Mouse (Mus musculus): ENCODE data around the gene Acot8. TPM values are rescaled to one million over a fixed set of nuclear protein-coding genes. Genes with fewer than 3 reads are reported as not detected.

The Acot8 gene
- polyA plus RNA-seq, 1 experiment from 2014 or later: 12.7 TPM

DNA sequence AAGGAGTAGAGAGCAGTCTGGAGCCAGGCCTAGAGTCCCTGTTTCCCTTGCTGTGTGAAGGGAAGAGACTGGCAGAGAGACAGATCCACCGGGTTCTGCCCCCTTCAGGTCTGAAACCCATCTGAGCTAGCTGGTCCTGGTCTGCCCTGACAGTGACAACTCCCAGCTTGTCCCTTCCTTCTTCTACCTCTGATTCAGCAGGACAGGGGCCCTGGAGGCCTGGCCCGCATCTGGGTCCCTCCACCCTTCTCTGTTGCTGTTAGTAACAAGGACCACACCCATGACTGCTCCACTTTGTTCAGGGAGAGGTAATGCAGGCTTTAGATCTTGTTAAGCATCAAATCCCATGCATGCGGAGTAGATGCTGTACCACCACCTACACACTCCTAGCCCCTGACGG lies 16.3 kb downstream of the Acot8 start:
- Histone ChIP-seq H3K9me3 (ENCODE audit: control insufficient read depth, low read length) (no peaks in the 10 kb centered on the region), H3K4me2 (ENCODE audit: low read length) (no peak overlapping the region), H3K9ac (ENCODE audit: low read length) (no peak overlapping the region), H3K27me3 (ENCODE audit: control insufficient read depth, insufficient read depth, low read length) (no peaks in the 10 kb centered on the region), H3K27ac (replicated peaks in 1 of 2; ENCODE audit: control insufficient read depth in 1 of 2, insufficient read depth in 1 of 2, low read depth in 2 of 2, low read length in 2 of 2) (no peak overlapping the region), H3K4me3 (ENCODE audit: control insufficient read depth in 1 of 2, insufficient read depth in 1 of 2, low read depth in 1 of 2, low read length in 2 of 2) (no peak overlapping the region), H3K4me1 (ENCODE audit: control insufficient read depth in 2 of 2, insufficient read depth in 2 of 2, low read length in 2 of 2) (peaks cover 8 to 23% of the 10 kb centered on the region in 2 experiments), H3K36me3 (ENCODE audit: control insufficient read depth, insufficient read depth, low read length) (peaks cover 46% of the 10 kb centered on the region)
- no peak for ATAC-seq (ENCODE audit: insufficient number of reproducible peaks, insufficient read depth, low FRiP score, low read depth)
- 60% methylated on average over 4 of the region's 4 CpGs for WGBS

DNA sequence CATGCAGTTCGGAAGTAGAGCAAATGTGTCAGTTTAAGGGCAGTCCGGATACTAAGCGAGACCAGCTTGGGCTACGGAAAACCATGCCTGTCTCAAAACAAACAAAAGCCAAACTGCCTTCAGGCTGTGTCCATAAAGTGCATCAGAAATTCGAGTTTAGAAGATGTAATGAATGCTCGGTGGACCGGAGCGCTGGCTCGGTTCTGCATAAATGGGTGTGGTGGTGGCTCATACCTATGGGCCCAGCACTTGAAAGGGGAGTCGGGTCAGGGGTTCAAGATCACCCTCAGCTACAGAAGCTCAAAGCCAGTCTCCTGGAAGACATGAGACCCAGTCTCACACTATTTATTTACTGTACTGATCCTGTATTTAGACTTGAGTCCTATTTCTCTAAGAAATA lies 16.9 kb downstream of the Acot8 start:
- no peak overlapping the region for H3K9ac ChIP-seq (ENCODE audit: low read length)

DNA sequence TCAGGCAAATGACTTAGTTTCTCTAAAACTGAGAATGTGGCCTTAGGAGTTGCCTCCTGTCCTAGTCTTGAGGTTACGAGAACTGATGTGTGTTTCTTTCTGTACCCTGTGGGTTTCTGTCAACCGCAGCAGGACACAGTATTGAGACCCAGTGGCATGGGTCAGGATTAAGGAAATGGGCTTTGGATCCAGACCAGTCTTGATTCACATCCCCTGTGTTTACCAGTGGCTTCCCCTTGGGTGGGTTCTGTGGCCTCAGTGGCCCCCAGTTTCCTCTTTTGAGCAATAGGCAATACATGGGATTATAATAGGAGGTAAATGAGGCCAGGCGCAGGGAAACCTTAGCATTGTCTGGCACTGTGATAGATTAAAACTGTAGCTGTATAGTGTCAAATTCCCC lies 17.6 kb downstream of the Acot8 start:
- Histone ChIP-seq H3K9ac (ENCODE audit: low read length) (peak overlapping the region; percentile 80), H3K27me3 (ENCODE audit: control insufficient read depth, insufficient read depth, low read length) (no peaks in the 10 kb centered on the region), H3K4me1 (ENCODE audit: control insufficient read depth in 2 of 2, insufficient read depth in 2 of 2, low read length in 2 of 2) (peaks cover 6 to 16% of the 10 kb centered on the region in 2 experiments), H3K36me3 (ENCODE audit: control insufficient read depth, insufficient read depth, low read length) (peaks cover 37% of the 10 kb centered on the region), H3K4me2 (ENCODE audit: low read length) (peak overlapping the region; percentile 68), H3K4me3 (ENCODE audit: control insufficient read depth in 1 of 2, insufficient read depth in 1 of 2, low read depth in 1 of 2, low read length in 2 of 2) (peak overlapping the region; percentile 56 to 75), H3K27ac (replicated peaks in 1 of 2; ENCODE audit: control insufficient read depth in 1 of 2, insufficient read depth in 1 of 2, low read depth in 2 of 2, low read length in 2 of 2) (peak overlapping the region; percentile 79 to 85; a peak in 3 of 4 replicates), H3K9me3 (ENCODE audit: control insufficient read depth, low read length) (no peaks in the 10 kb centered on the region)
- 80% methylated on average over 3 of the region's 3 CpGs for WGBS
- ATAC-seq (ENCODE audit: insufficient number of reproducible peaks, insufficient read depth, low FRiP score, low read depth): no peak

More for the DNA sequence above, 16.9 kb downstream of the Acot8 start:
- H3K4me3 ChIP-seq (ENCODE audit: control insufficient read depth in 1 of 2, insufficient read depth in 1 of 2, low read depth in 1 of 2, low read length in 2 of 2): no peak overlapping the region
- WGBS: 88% methylated on average over 10 of the region's 10 CpGs
- no peaks in the 10 kb centered on the region for H3K27me3 ChIP-seq (ENCODE audit: control insufficient read depth, insufficient read depth, low read length)
- peak overlapping the region; percentile 68; the same call in 1 of the 2 replicates for H3K4me2 ChIP-seq (ENCODE audit: low read length)
- peaks cover 44% of the 10 kb centered on the region for H3K36me3 ChIP-seq (ENCODE audit: control insufficient read depth, insufficient read depth, low read length)
- no peak for ATAC-seq (ENCODE audit: insufficient number of reproducible peaks, insufficient read depth, low FRiP score, low read depth)
- no peak overlapping the region for H3K27ac ChIP-seq (replicated peaks in 1 of 2; ENCODE audit: control insufficient read depth in 1 of 2, insufficient read depth in 1 of 2, low read depth in 2 of 2, low read length in 2 of 2)
- H3K4me1 ChIP-seq (ENCODE audit: control insufficient read depth in 2 of 2, insufficient read depth in 2 of 2, low read length in 2 of 2): peaks cover 6 to 18% of the 10 kb centered on the region in 2 experiments
- H3K9me3 ChIP-seq (ENCODE audit: control insufficient read depth, low read length): no peaks in the 10 kb centered on the region

DNA sequence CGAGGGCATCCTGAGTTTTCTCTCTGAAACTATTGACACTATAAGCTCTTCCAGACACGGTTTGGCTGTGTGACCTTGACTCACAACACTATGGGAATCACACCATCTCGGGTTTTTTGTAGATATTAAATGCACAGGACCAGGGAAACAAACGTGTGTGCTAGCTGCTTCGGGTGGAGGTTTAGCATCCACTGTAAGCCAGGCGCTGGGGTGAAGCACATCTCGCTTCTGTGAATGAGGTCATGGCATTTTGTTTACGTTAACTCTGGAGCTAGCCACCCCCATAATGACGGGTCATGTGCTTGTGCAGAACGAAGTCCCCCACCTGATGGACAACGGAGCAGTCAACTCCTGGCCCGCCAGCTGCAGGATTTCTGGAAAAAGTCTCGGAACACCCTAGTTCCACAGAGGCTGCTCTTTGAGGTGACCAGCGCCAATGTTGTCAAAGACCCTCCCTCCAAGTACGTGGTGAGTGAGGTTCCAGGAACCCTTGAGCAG lies 18.2 kb downstream of the Acot8 start:
- peaks cover 31% of the 10 kb centered on the region for H3K36me3 ChIP-seq (ENCODE audit: control insufficient read depth, insufficient read depth, low read length)
- no peak for ATAC-seq (ENCODE audit: insufficient number of reproducible peaks, insufficient read depth, low FRiP score, low read depth)

DNA sequence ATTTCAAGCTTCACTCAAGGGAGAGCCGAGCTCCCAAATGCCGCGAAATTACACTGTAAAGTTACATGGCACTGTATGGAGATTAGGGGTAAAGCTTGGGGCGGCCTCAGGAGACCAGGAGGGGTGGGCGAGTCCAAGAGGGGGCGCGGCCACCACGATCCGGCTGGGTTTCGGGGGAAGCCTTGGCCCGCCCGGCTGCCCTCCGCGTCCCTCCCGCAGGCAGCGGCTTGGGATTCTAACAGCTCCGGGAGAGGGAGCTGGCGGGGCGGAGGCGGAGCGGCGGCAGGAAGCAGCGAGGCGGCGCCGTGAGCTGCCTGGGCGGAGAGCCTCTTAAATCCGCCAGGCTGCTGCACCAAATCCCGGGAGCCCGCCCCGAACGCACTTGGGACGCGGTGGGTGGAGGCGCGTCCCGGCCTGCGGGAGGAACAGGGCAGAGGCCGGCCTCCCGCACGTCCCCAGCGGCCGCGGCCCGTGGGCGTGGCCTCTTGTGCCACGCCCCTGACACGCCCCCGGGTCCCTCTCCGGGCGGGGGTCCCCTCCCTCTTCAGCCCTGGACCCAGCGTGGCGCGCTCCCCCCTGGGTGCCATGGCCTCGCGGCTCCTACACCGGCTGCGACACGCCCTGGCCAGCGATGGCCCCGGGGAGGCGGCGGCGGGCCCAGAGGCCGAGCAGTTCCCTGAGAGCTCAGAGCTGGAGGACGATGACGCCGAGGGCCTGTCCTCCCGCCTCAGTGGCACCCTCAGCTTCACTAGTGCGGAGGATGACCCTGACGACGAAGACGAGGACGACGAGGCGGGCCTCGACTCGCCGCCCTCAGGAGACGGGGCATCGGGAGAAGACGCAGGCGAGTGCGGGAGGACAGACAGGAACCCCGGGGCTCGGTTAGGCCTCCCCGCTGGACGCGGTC lies 18.9 kb downstream of the Acot8 start, which contains the start of gene Snx21:
Gene Snx21, plus strand, starts transcription at position 343 of the 907 bp plus-strand sequence.
- H3K27ac ChIP-seq (replicated peaks in 1 of 2; ENCODE audit: control insufficient read depth in 1 of 2, insufficient read depth in 1 of 2, low read depth in 2 of 2, low read length in 2 of 2): peak within 1 kb of the TSS; percentile 82 to 85
- under 1% methylated on average over 76 of the region's 89 CpGs for WGBS
- H3K4me2 ChIP-seq (ENCODE audit: low read length): peak within 1 kb of the TSS; percentile 68
- no peaks in the 10 kb centered on the region for H3K9me3 ChIP-seq (ENCODE audit: control insufficient read depth, low read length)
- peaks cover 24% of the 10 kb centered on the region for H3K36me3 ChIP-seq (ENCODE audit: control insufficient read depth, insufficient read depth, low read length)
- peak within 1 kb of the TSS; percentile 80 for H3K9ac ChIP-seq (ENCODE audit: low read length)
- H3K4me3 ChIP-seq (ENCODE audit: control insufficient read depth in 1 of 2, insufficient read depth in 1 of 2, low read depth in 1 of 2, low read length in 2 of 2): peak within 1 kb of the TSS; percentile 56 to 75
- H3K4me1 ChIP-seq (ENCODE audit: control insufficient read depth in 2 of 2, insufficient read depth in 2 of 2, low read length in 2 of 2): peaks cover 6 to 16% of the 10 kb centered on the region in 2 experiments
- H3K27me3 ChIP-seq (ENCODE audit: control insufficient read depth, insufficient read depth, low read length): no peaks in the 10 kb centered on the region
- ATAC-seq (ENCODE audit: insufficient number of reproducible peaks, insufficient read depth, low FRiP score, low read depth): peak; percentile 92

More for the DNA sequence above, 18.2 kb downstream of the Acot8 start:
- WGBS: 3% methylated on average over 15 of the region's 15 CpGs
- peak overlapping the region; percentile 68 for H3K4me2 ChIP-seq (ENCODE audit: low read length)
- H3K4me3 ChIP-seq (ENCODE audit: control insufficient read depth in 1 of 2, insufficient read depth in 1 of 2, low read depth in 1 of 2, low read length in 2 of 2): peak overlapping the region; percentile 56 to 75
- peak overlapping the region; percentile 80 for H3K9ac ChIP-seq (ENCODE audit: low read length)
- no peaks in the 10 kb centered on the region for H3K9me3 ChIP-seq (ENCODE audit: control insufficient read depth, low read length)
- H3K27me3 ChIP-seq (ENCODE audit: control insufficient read depth, insufficient read depth, low read length): no peaks in the 10 kb centered on the region
- H3K4me1 ChIP-seq (ENCODE audit: control insufficient read depth in 2 of 2, insufficient read depth in 2 of 2, low read length in 2 of 2): peaks cover 6 to 16% of the 10 kb centered on the region in 2 experiments
- peak overlapping the region; percentile 79 to 85 for H3K27ac ChIP-seq (replicated peaks in 1 of 2; ENCODE audit: control insufficient read depth in 1 of 2, insufficient read depth in 1 of 2, low read depth in 2 of 2, low read length in 2 of 2)

DNA sequence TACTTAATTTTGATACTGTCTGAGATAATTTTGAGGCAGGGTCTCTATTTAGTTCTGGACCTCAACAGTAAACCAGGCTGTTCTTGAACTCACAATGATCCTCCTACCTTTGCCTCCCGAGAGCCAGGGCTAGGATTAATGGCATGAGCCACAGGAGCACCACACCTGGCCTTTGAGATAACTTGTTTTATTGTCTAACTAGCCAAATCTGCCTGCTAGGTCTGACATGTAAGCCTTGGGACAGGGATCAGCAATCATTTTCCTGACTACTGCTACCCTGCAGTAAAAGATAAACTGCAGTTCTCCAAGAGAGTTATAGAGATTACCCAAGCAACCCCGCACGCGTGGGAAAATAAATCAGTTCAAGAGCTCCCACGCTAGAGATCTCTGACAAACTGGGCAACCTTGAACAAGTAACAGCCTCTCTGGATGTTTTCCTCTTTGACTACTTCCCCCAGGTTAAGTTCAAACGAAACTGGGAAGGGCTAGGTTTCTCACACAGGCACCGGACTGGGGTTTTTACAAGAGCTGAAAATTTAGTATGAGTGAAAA lies 19.7 kb downstream of the Acot8 start:
- 4% methylated on average over 7 of the region's 7 CpGs for WGBS
- no peak for ATAC-seq (ENCODE audit: insufficient number of reproducible peaks, insufficient read depth, low FRiP score, low read depth)

DNA sequence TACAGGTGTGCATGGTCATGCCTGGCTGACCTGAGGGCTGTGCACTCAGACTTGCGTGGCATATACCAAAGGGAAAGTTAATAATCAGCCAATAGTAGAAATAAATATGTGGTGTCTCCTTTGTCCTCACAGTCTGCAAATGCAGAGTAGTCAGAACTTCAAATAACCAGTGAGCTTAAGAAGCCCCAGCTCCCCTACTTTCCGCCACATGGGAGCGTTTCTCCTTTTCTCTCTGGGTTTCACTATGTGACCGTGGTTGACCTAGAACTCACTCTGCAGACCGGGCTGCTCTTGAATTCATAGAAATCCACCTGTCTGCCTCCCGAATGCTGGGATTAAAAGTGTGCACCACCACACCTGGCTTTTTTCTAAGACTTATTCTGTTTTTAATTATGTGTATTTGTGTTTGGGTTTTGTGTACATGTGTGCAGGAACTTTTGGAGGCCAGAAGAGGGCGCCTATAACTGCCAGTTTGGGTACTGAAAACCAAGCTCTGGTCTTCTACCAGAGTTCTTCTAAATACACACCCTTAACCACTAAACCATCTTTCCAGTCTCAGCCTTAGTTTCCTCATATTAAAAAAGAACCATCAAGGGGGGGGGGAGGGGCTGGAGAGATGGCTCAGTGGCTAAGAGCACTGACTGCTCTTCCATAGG lies 20.6 kb downstream of the Acot8 start:
- H3K27me3 ChIP-seq (ENCODE audit: control insufficient read depth, insufficient read depth, low read length): no peaks in the 10 kb centered on the region
- no peaks in the 10 kb centered on the region for H3K9me3 ChIP-seq (ENCODE audit: control insufficient read depth, low read length)
- peaks cover 6 to 16% of the 10 kb centered on the region in 2 experiments for H3K4me1 ChIP-seq (ENCODE audit: control insufficient read depth in 2 of 2, insufficient read depth in 2 of 2, low read length in 2 of 2)
- H3K9ac ChIP-seq (ENCODE audit: low read length): no peak overlapping the region
- no peak overlapping the region for H3K27ac ChIP-seq (replicated peaks in 1 of 2; ENCODE audit: control insufficient read depth in 1 of 2, insufficient read depth in 1 of 2, low read depth in 2 of 2, low read length in 2 of 2)
- WGBS: 79% methylated on average over 7 of the region's 7 CpGs
- H3K4me2 ChIP-seq (ENCODE audit: low read length): no peak overlapping the region
- H3K4me3 ChIP-seq (ENCODE audit: control insufficient read depth in 1 of 2, insufficient read depth in 1 of 2, low read depth in 1 of 2, low read length in 2 of 2): no peak overlapping the region
- H3K36me3 ChIP-seq (ENCODE audit: control insufficient read depth, insufficient read depth, low read length): peaks cover 9% of the 10 kb centered on the region
- ATAC-seq (ENCODE audit: insufficient number of reproducible peaks, insufficient read depth, low FRiP score, low read depth): no peak

More for the DNA sequence above, 19.7 kb downstream of the Acot8 start:
- Histone ChIP-seq H3K4me3 (ENCODE audit: control insufficient read depth in 1 of 2, insufficient read depth in 1 of 2, low read depth in 1 of 2, low read length in 2 of 2) (peak overlapping the region; percentile 56 to 75), H3K4me2 (ENCODE audit: low read length) (peak overlapping the region; percentile 68), H3K9me3 (ENCODE audit: control insufficient read depth, low read length) (no peaks in the 10 kb centered on the region), H3K36me3 (ENCODE audit: control insufficient read depth, insufficient read depth, low read length) (peaks cover 18% of the 10 kb centered on the region), H3K27me3 (ENCODE audit: control insufficient read depth, insufficient read depth, low read length) (no peaks in the 10 kb centered on the region), H3K4me1 (ENCODE audit: control insufficient read depth in 2 of 2, insufficient read depth in 2 of 2, low read length in 2 of 2) (peaks cover 6 to 16% of the 10 kb centered on the region in 2 experiments), H3K27ac (replicated peaks in 1 of 2; ENCODE audit: control insufficient read depth in 1 of 2, insufficient read depth in 1 of 2, low read depth in 2 of 2, low read length in 2 of 2) (peak overlapping the region; percentile 82 to 85), H3K9ac (ENCODE audit: low read length) (peak overlapping the region; percentile 80)
